Mouse (Mus musculus): ENCODE measurements at regions not wholly inside any gene's neighbourhood (a gene's known extent, or its start where the extent isn't known, plus 50 kb on each side); places are given as distances from the start of the nearest gene placed in this dataset.

GRCm38 (mm10) chr17:63690829-63691689, 171.8 kb upstream of the Fer start:
- Histone ChIP-seq H3K4me1 (ENCODE audit: insufficient read depth, low read length) (peaks cover 13% of the 10 kb centered on the region), H3K4me2 (replicated peaks; ENCODE audit: low read depth, low read length) (no peak overlapping the region), H3K27me3 (ENCODE audit: insufficient read depth, low read length) (no peaks in the 10 kb centered on the region), H3K27ac (ENCODE audit: low read length) (peak overlapping the region; percentile 67), H3K9me3 (ENCODE audit: low read length) (no peaks in the 10 kb centered on the region), H3K36me3 (ENCODE audit: insufficient read depth, low read length) (no peaks in the 10 kb centered on the region), H3K9ac (replicated peaks; ENCODE audit: low read length) (no peak overlapping the region), H3K4me3 (ENCODE audit: low read length) (no peak overlapping the region)
- WGBS: 56% methylated on average over 11 of the region's 11 CpGs
- peak; percentile 85; the same call in 1 of the 2 replicates for ATAC-seq (ENCODE audit: low FRiP score, low TSS enrichment)

GRCm38 (mm10) chr17:63691690-63691968, 171.2 kb upstream of the Fer start:
- ATAC-seq (ENCODE audit: low FRiP score, low TSS enrichment): no peak; the same call in 1 of the 2 replicates
- Histone ChIP-seq H3K4me1 (ENCODE audit: insufficient read depth, low read length) (peaks cover 11% of the 10 kb centered on the region), H3K4me3 (ENCODE audit: low read length) (no peak overlapping the region), H3K27ac (ENCODE audit: low read length) (peak overlapping the region; percentile 54; the same call in 1 of the 2 replicates), H3K9ac (replicated peaks; ENCODE audit: low read length) (no peak overlapping the region), H3K36me3 (ENCODE audit: insufficient read depth, low read length) (no peaks in the 10 kb centered on the region), H3K27me3 (ENCODE audit: insufficient read depth, low read length) (no peaks in the 10 kb centered on the region), H3K4me2 (replicated peaks; ENCODE audit: low read depth, low read length) (no peak overlapping the region), H3K9me3 (ENCODE audit: low read length) (no peaks in the 10 kb centered on the region)
- WGBS: 24% methylated on average over 3 of the region's 3 CpGs

DNA sequence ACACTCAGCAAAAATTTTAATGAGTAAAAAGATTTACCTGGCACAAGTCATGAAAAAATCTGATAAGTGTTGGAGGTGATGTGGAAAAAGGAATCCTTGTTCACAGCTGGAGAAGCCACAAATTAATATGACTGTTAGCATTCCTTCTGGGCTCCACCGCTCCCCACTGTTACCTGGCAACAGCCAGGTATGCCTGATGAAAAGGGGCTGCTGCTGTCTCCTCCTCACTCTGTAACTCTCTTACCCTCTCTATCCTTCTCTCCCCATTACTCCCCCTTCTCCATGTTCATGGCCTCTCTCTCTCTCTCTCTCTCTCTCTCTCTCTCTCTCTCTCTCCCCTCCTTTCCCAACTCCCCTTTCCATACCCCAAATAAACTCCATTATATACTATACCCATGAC, 169.6 kb upstream of the Fer start:
- WGBS: 76% methylated on average over 1 of the region's 1 CpGs
- H3K36me3 ChIP-seq (ENCODE audit: insufficient read depth, low read length): no peaks in the 10 kb centered on the region

DNA sequence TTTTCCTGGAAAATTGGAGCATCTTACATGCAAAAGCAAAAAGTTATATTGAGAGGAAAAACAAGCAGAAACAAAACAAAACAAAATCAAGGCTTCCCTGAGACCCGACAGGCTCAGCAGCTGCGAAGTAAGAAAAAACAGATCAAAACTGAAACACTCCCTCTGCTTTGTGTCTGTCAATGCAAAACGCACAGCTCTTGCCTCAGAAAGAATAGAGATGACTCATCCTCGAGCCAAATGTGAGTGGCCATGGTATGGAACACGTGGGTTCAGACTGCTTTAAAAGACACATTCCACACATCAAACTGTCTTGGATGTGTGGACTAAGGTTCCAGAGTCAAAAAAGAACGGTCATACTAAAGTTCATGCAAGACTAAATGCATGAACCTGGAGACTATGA, 163.3 kb upstream of the Fer start:
- ATAC-seq (ENCODE audit: low FRiP score, low TSS enrichment): no peak
- no peak overlapping the region for H3K9ac ChIP-seq (replicated peaks; ENCODE audit: low read length)
- H3K9me3 ChIP-seq (ENCODE audit: low read length): no peaks in the 10 kb centered on the region; the same call in 1 of the 2 replicates
- H3K4me3 ChIP-seq (ENCODE audit: low read length): no peak overlapping the region
- WGBS: 79% methylated on average over 6 of the region's 6 CpGs
- H3K36me3 ChIP-seq (ENCODE audit: insufficient read depth, low read length): no peaks in the 10 kb centered on the region
- H3K27ac ChIP-seq (ENCODE audit: low read length): no peak overlapping the region
- no peak overlapping the region for H3K4me2 ChIP-seq (replicated peaks; ENCODE audit: low read depth, low read length)
- no peaks in the 10 kb centered on the region for H3K4me1 ChIP-seq (ENCODE audit: insufficient read depth, low read length)
- no peaks in the 10 kb centered on the region for H3K27me3 ChIP-seq (ENCODE audit: insufficient read depth, low read length)

More for the DNA sequence above, 169.6 kb upstream of the Fer start:
- H3K27ac ChIP-seq (ENCODE audit: low read length): no peak overlapping the region
- H3K9me3 ChIP-seq (ENCODE audit: low read length): no peaks in the 10 kb centered on the region
- ATAC-seq (ENCODE audit: low FRiP score, low TSS enrichment): no peak
- H3K9ac ChIP-seq (replicated peaks; ENCODE audit: low read length): no peak overlapping the region
- peaks cover 11% of the 10 kb centered on the region for H3K4me1 ChIP-seq (ENCODE audit: insufficient read depth, low read length)
- H3K4me3 ChIP-seq (ENCODE audit: low read length): no peak overlapping the region
- no peak overlapping the region for H3K4me2 ChIP-seq (replicated peaks; ENCODE audit: low read depth, low read length)
- H3K27me3 ChIP-seq (ENCODE audit: insufficient read depth, low read length): no peaks in the 10 kb centered on the region

GRCm38 (mm10) chr17:63704991-63705390, 157.9 kb upstream of the Fer start:
- ATAC-seq (ENCODE audit: low FRiP score, low TSS enrichment): no peak
- no peaks in the 10 kb centered on the region for H3K27me3 ChIP-seq (ENCODE audit: insufficient read depth, low read length)
- no peak overlapping the region for H3K4me3 ChIP-seq (ENCODE audit: low read length)
- H3K9me3 ChIP-seq (ENCODE audit: low read length): no peaks in the 10 kb centered on the region; the same call in 1 of the 2 replicates
- no peak overlapping the region for H3K27ac ChIP-seq (ENCODE audit: low read length)
- H3K4me1 ChIP-seq (ENCODE audit: insufficient read depth, low read length): no peaks in the 10 kb centered on the region
- H3K4me2 ChIP-seq (replicated peaks; ENCODE audit: low read depth, low read length): no peak overlapping the region
- H3K36me3 ChIP-seq (ENCODE audit: insufficient read depth, low read length): no peaks in the 10 kb centered on the region
- WGBS: 84% methylated on average over 3 of the region's 3 CpGs
- H3K9ac ChIP-seq (replicated peaks; ENCODE audit: low read length): no peak overlapping the region

DNA sequence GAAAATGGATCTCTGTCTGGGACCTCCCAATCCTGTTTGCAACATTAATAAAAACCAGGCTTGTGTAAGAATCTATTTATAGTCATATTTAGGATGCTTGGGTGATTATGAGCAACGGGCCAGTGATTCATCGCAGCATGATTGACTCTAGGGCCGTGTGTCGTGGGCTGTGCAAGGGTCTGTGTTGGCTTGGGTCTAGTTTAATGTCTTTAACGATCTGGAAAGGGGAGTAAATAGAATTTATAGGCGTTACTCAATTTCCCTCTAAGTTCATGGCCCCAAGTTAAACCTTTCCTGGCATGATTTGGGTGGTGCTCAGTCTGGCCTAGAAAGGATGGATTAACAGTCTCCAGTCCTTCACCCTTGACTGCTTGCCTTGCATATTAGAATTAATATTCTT, 149.9 kb upstream of the Fer start:
- ATAC-seq (ENCODE audit: low FRiP score, low TSS enrichment): peak; percentile 91
- Histone ChIP-seq H3K9me3 (ENCODE audit: low read length) (no peaks in the 10 kb centered on the region), H3K36me3 (ENCODE audit: insufficient read depth, low read length) (no peaks in the 10 kb centered on the region), H3K4me3 (ENCODE audit: low read length) (no peak overlapping the region), H3K4me2 (replicated peaks; ENCODE audit: low read depth, low read length) (no peak overlapping the region), H3K27ac (ENCODE audit: low read length) (no peak overlapping the region), H3K27me3 (ENCODE audit: insufficient read depth, low read length) (0 out of 2 replicates have a peak, but pooled peaks cover 4% of the 10 kb centered on the region), H3K4me1 (ENCODE audit: insufficient read depth, low read length) (peaks cover 8% of the 10 kb centered on the region), H3K9ac (replicated peaks; ENCODE audit: low read length) (no peak overlapping the region)
- 18% methylated on average over 6 of the region's 6 CpGs for WGBS

DNA sequence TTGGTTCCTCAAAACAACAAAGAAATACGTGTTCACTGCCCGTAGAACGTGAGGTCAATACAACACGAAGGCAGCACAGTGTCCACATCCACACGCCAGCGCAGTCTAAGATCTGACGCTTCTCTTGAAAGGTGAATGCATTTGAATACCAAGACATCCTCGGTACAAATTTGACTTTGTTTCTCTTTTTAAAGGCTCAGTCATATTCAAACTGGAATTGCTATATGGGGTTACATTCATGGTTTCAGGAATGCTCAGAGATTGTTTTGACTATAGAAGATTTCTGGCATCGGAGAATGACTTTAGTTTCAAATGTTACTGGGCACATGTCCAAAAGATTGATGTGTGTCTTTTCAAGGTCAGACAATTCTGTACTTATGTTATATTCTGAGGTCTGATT, 147.2 kb upstream of the Fer start:
- no peaks in the 10 kb centered on the region for H3K36me3 ChIP-seq (ENCODE audit: insufficient read depth, low read length)
- no peaks in the 10 kb centered on the region for H3K9me3 ChIP-seq (ENCODE audit: low read length)
- H3K27me3 ChIP-seq (ENCODE audit: insufficient read depth, low read length): 0 out of 2 replicates have a peak, but pooled peaks cover 4% of the 10 kb centered on the region
- no peak for ATAC-seq (ENCODE audit: low FRiP score, low TSS enrichment)
- H3K4me2 ChIP-seq (replicated peaks; ENCODE audit: low read depth, low read length): no peak overlapping the region
- WGBS: 91% methylated on average over 9 of the region's 9 CpGs
- H3K4me3 ChIP-seq (ENCODE audit: low read length): no peak overlapping the region
- no peak overlapping the region for H3K9ac ChIP-seq (replicated peaks; ENCODE audit: low read length)
- no peak overlapping the region for H3K27ac ChIP-seq (ENCODE audit: low read length)
- peaks cover 8% of the 10 kb centered on the region for H3K4me1 ChIP-seq (ENCODE audit: insufficient read depth, low read length)

GRCm38 (mm10) chr17:63716161-63716560, 146.7 kb upstream of the Fer start:
- Histone ChIP-seq H3K4me3 (ENCODE audit: low read length) (no peak overlapping the region), H3K4me1 (ENCODE audit: insufficient read depth, low read length) (peaks cover 8% of the 10 kb centered on the region), H3K9me3 (ENCODE audit: low read length) (no peaks in the 10 kb centered on the region), H3K9ac (replicated peaks; ENCODE audit: low read length) (no peak overlapping the region), H3K27ac (ENCODE audit: low read length) (no peak overlapping the region), H3K36me3 (ENCODE audit: insufficient read depth, low read length) (no peaks in the 10 kb centered on the region), H3K4me2 (replicated peaks; ENCODE audit: low read depth, low read length) (no peak overlapping the region), H3K27me3 (ENCODE audit: insufficient read depth, low read length) (0 out of 2 replicates have a peak, but pooled peaks cover 4% of the 10 kb centered on the region)
- 78% methylated on average over 6 of the region's 6 CpGs for WGBS
- no peak for ATAC-seq (ENCODE audit: low FRiP score, low TSS enrichment)

DNA sequence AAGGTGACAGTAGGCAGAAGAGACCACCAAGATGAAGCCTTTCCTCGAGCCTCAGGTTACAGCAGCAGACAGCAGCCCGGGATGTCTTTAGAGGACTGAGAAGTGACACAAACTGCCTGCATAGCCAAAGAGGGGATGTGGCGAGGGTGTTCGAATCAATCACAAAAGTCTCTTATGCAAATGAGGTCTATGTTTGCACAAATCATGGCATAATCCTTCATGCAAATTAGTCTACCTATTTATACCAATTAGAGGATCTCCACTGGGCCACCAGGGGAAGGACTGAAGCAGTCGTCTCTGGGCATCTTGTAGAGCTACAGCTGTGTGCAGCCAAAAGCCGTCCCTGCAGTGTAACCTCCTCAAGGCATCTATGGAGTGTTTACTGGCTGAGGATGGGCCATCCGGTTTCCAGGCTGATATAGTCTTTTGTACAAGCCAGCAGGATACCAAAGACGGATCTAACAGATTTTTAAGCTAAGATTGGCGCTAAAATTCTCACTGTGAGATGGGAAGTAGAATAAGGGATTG, 145.7 kb upstream of the Fer start:
- H3K36me3 ChIP-seq (ENCODE audit: insufficient read depth, low read length): no peaks in the 10 kb centered on the region
- WGBS: 75% methylated on average over 9 of the region's 9 CpGs
- no peak for ATAC-seq (ENCODE audit: low FRiP score, low TSS enrichment)
- H3K4me3 ChIP-seq (ENCODE audit: low read length): no peak overlapping the region
- H3K27ac ChIP-seq (ENCODE audit: low read length): no peak overlapping the region
- H3K9ac ChIP-seq (replicated peaks; ENCODE audit: low read length): no peak overlapping the region
- H3K4me1 ChIP-seq (ENCODE audit: insufficient read depth, low read length): peaks cover 8% of the 10 kb centered on the region
- no peaks in the 10 kb centered on the region for H3K9me3 ChIP-seq (ENCODE audit: low read length)
- 0 out of 2 replicates have a peak, but pooled peaks cover 4% of the 10 kb centered on the region for H3K27me3 ChIP-seq (ENCODE audit: insufficient read depth, low read length)
- H3K4me2 ChIP-seq (replicated peaks; ENCODE audit: low read depth, low read length): no peak overlapping the region
